Mouse (Mus musculus) heart, postnatal 36 days (tissue): ENCODE results near the gene Olfr73. TPM values are rescaled to one million over a fixed set of nuclear protein-coding genes. Genes with fewer than 3 reads are reported as not detected.
"Not testable (repeated sequence)": the region's sequence is repeated elsewhere in the genome, so short reads cannot be mapped to it uniquely, and the experiment has no call there.

Experiments used
- DNase-seq, 2 experiments: peaks; one replicate each; pipeline ENCODE4 v3.0.0; 2021 to 2022
- intact Hi-C: fragments of 180-260 bp; cut with DNase I; formaldehyde crosslinking; loops from one replicate; pipeline ENCODE4 v1.15.1; 2025
- total RNA-seq, 2 experiments: library from RNA; stranded (reverse); gene quantifications; 2 replicates each; pipeline ENCODE4 v1.2.3; 2021

Olfr73 gene
- not detected for total RNA-seq

GRCm38 (mm10) chr2:88037599-88037998 is at the start of gene Olfr73:
Gene Olfr73 (minus strand): TSS chr2:88037699.
- intact Hi-C loops = no loop called here
- no peak for DNase-seq

- no peak for DNase-seq
- intact Hi-C loops = no loop called here
Observed at GRCm38 (mm10) chr2:88071730-88072129, 34.2 kb upstream of the Olfr73 start, which contains the start of gene Olfr1163. Gene Olfr1163 (minus strand): TSS chr2:88071830.

- intact Hi-C loops = no loop called here
- DNase-seq = no peak
Observed at GRCm38 (mm10) chr2:88063587-88063986, 26.1 kb upstream of the Olfr73 start.

- intact Hi-C loops = no loop called here
- no peak for DNase-seq
Observed at GRCm38 (mm10) chr2:88051029-88051428, 13.5 kb upstream of the Olfr73 start, which contains the start of gene Olfr1162. Gene Olfr1162 (minus strand): TSS chr2:88051129.

GRCm38 (mm10) chr2:88022474-88022873 is 15.0 kb downstream of the Olfr73 start, which contains the start of gene Olfr1161:
Gene Olfr1161 (plus strand): TSS chr2:88022774.
- intact Hi-C loops, DNase-seq: not testable (repeated sequence)

GRCm38 (mm10) chr2:88007515-88008318 is 29.8 kb downstream of the Olfr73 start, which contains the start of gene Olfr1160:
Gene Olfr1160 (minus strand): TSS chr2:88008268.
- no peak for DNase-seq
- intact Hi-C loops = no loop called here

- intact Hi-C loops = no loop called here
- no peak for DNase-seq
Observed at GRCm38 (mm10) chr2:87989813-87990212, 47.7 kb downstream of the Olfr73 start, which contains the start of gene Olfr1158. Gene Olfr1158 (plus strand): TSS chr2:87990113.

Other genes with a start within 250 kb of the Olfr73 start
- not detected for gene Olfr1143, start 237.1 kb downstream of the Olfr73 start, total RNA-seq
- not detected for gene Olfr1145, start 227.9 kb downstream of the Olfr73 start, total RNA-seq
- not detected for gene Olfr1148, start 207.2 kb downstream of the Olfr73 start, total RNA-seq
- gene Olfr1150-ps1, start 193.7 kb downstream of the Olfr73 start, total RNA-seq = not detected
- gene Olfr1151, start 181.8 kb downstream of the Olfr73 start, total RNA-seq = not detected
- not detected for gene Olfr1152, start 171.2 kb downstream of the Olfr73 start, total RNA-seq
- not detected for gene Olfr1153, start 142.7 kb downstream of the Olfr73 start, total RNA-seq
- gene Olfr1154, start 132.5 kb downstream of the Olfr73 start, total RNA-seq = not detected
- not detected for gene Olfr1155, start 92.6 kb downstream of the Olfr73 start, total RNA-seq
- gene Olfr1156, start 84.6 kb downstream of the Olfr73 start, total RNA-seq = not detected
- gene Olfr1157, start 69.4 kb downstream of the Olfr73 start, total RNA-seq = not detected
- not detected for gene Olfr74, start 63.0 kb downstream of the Olfr73 start, total RNA-seq
- gene Olfr1158, start 47.6 kb downstream of the Olfr73 start, total RNA-seq = not detected
- not detected for gene Olfr1160, start 29.4 kb downstream of the Olfr73 start, total RNA-seq
- not detected for gene Olfr1161, start 14.9 kb downstream of the Olfr73 start, total RNA-seq
- gene Olfr1162, start 13.4 kb upstream of the Olfr73 start, total RNA-seq = not detected
- not detected for gene Olfr1163, start 34.1 kb upstream of the Olfr73 start, total RNA-seq
- not detected for gene Olfr1164, start 56.3 kb upstream of the Olfr73 start, total RNA-seq
- gene Olfr1166, start 90.6 kb upstream of the Olfr73 start, total RNA-seq = not detected
- gene Olfr1167, start 117.5 kb upstream of the Olfr73 start, total RNA-seq = not detected
- gene Olfr1168, start 144.2 kb upstream of the Olfr73 start, total RNA-seq = not detected
- not detected for gene Olfr1170, start 190.6 kb upstream of the Olfr73 start, total RNA-seq
- gene Olfr1173, start 242.2 kb upstream of the Olfr73 start, total RNA-seq = under 1 TPM in 1 of 2 experiments, not detected in 1; 0.05 TPM